Mouse (Mus musculus) hindbrain, embryonic 15.5 days (tissue): Measurements from ENCODE around the gene Dock8. TPM values are rescaled to one million over a fixed set of nuclear protein-coding genes. Genes with fewer than 3 reads are reported as not detected.

Source experiments
- ATAC-seq: fragments of 200-750 bp; cut with Nextera tagmentation; 2 replicates; pipeline ENCODE4 v1.8.0; 2017; ENCODE audit warnings: low read depth, moderate number of reproducible peaks, moderate TSS enrichment; ENCODE audit not compliant: low FRiP score
- H3K27ac ChIP-seq: fragments of 300-500 bp; sonication (generic); replicated peaks from 2 replicates; pipeline ENCODE4 v1.5.1; 2015; ENCODE audit warnings: mild to moderate bottlenecking, inconsistent platforms
- H3K27me3 ChIP-seq: fragments of 300-500 bp; sonication (generic); 2 replicates; pipeline ENCODE4 v1.6.1; 2015; ENCODE audit warnings: control low read depth, inconsistent platforms
- H3K36me3 ChIP-seq: fragments of 300-500 bp; sonication (generic); 2 replicates; pipeline ENCODE4 v1.6.1; 2015; ENCODE audit warnings: control low read depth, inconsistent platforms
- H3K4me1 ChIP-seq: fragments of 300-500 bp; sonication (generic); replicated peaks from 2 replicates; pipeline ENCODE4 v1.6.1; 2015; ENCODE audit warnings: control low read depth, inconsistent platforms
- H3K4me2 ChIP-seq: fragments of 300-500 bp; sonication (generic); 2 replicates; pipeline ENCODE4 v1.6.1; 2015; ENCODE audit warnings: moderate library complexity, mild to moderate bottlenecking, inconsistent platforms
- H3K4me3 ChIP-seq: fragments of 300-500 bp; sonication (generic); 2 replicates; pipeline ENCODE4 v1.5.1; 2015; ENCODE audit warnings: mild to moderate bottlenecking, inconsistent platforms
- H3K9ac ChIP-seq: fragments of 300-500 bp; sonication (generic); 2 replicates; pipeline ENCODE4 v1.6.1; 2015; ENCODE audit warnings: inconsistent platforms
- H3K9me3 ChIP-seq: fragments of 300-500 bp; sonication (generic); 2 replicates; pipeline ENCODE4 v1.6.1; 2016; ENCODE audit warnings: control low read depth, inconsistent platforms
- WGBS: fragments of 180-500 bp; shearing (Covaris S2); methylation state at CpG from one replicate; pipeline ENCODE4 v1.1.7; 2015; 5-methylcytosine and 5-hydroxymethylcytosine counted together
- polyA plus RNA-seq: library from polyadenylated mRNA; unstranded; fragments of >200 nt; fragmentation: Nextera tagmentation; extraction: Ambion mirVana; gene quantifications from 2 replicates; pipeline ENCODE4 v1.2.1, GENCODE M21; 2015

Gene Dock8
- polyA plus RNA-seq = 0.67 and 0.88 TPM in 2 replicates

DNA sequence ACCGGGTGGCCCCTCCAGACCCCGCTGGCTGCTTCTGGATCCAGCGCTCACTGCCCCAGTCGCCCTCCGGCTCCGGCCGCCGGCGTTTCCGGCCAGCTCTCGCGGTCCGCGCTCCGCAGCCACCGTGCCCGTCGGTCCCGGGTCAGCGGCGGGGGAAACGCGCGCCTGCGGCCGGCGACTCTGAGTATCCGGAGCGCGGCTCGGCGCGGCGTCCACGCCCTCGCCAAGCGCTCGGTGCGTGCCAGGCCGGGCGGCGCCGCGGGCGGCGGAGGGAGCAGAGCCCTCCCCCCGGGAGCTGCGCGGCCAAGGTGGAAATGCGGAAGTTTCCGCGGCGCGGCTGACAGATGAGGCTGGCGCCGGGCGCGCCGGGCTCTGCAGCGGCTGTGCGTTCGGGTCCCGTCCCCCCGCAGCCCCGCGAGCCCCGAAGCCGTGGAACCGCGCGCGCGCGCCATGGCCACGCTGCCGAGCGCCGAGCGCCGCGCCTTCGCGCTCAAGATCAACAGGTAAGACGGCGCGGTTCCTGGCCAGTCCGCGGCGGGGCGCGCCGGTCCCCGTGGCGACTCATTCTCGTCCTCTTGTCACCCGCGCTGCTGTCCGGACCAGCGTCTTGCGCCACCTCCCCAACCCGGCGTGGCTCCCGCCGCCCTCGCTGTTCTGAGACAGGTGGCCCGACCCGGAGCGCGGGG, at the start of gene Dock8:
Gene Dock8 (plus strand): TSS at position 334 of the 686 bp plus-strand sequence.
- Histone ChIP-seq H3K4me2 (peak within 1 kb of the TSS; percentile 98), H3K36me3 (no peaks in the 10 kb centered on the region), H3K27me3 (peaks cover 48% of the 10 kb centered on the region), H3K27ac (no peak within 1 kb of the TSS), H3K9ac (peak within 1 kb of the TSS; percentile 31; the same call in 1 of the 2 replicates), H3K4me3 (peak within 1 kb of the TSS; percentile 57), H3K9me3 (no peaks in the 10 kb centered on the region), H3K4me1 (peaks cover 10% of the 10 kb centered on the region)
- under 1% methylated on average over 106 of the region's 109 CpGs for WGBS
- peak; percentile 42 for ATAC-seq

DNA sequence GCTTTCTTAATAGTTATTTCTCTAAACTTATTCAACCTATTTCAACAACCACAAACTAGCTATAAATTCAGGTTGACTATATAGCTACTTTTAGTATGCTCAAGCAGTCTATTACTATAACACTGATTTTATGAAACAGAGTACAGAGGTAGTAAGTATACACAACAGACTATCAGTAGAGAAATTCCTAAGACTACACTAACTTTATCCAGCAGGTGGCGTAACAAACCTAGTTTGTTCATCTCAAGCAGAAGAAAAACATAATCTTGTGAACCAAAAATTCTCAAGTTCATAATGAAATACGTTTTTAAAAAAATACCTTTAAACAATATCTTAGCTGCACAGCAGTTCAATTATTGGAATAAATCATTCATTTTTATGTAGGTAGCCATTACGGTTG, 40.8 kb upstream of the Dock8 start:
- Histone ChIP-seq H3K36me3 (0 out of 2 replicates have a peak, but pooled peaks cover 13% of the 10 kb centered on the region), H3K27me3 (no peaks in the 10 kb centered on the region), H3K9me3 (no peaks in the 10 kb centered on the region), H3K27ac (no peak overlapping the region), H3K4me2 (no peak overlapping the region), H3K4me1 (peaks cover 12% of the 10 kb centered on the region), H3K4me3 (no peak overlapping the region), H3K9ac (no peak overlapping the region)
- ATAC-seq = no peak
- WGBS = 38% methylated on average over 3 of the region's 3 CpGs

DNA sequence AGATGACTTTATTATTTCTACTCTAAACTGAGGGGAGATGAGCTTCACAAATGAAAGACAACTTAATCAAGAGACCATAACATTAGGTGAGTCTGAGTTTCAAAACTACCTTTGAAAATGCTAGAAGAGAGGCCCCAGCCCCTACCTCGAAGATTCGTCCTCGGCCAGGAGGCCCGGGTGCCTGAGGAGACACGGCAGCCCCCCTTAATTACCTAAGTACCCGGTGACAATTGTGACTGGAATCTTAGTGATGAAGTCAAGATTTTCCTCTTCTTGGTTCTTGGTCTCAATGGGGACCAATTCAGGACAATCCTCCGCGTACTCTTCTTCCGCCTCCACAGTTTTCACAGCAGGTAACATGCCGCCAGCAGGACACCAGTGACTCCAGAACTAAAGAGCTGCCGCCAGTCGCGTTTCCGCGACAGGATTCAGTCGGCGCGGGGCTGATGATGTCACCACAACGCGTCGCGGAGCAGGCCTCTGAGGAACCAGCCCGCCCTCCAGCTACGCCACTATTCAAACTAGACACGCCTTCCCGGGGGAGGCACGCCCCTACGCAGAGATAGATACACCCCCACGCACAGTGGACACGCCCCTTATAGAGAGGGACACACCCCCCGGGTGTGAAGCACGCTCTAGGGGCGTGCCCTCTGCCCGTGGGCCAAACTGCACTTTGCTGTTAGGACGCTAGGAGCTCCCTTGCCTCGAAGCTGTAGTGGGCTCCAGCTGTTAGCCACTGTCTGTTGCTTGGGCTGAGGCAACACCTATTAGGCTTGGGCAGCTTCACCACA, 38.0 kb upstream of the Dock8 start, which contains the start of gene Cbwd1:
Gene Cbwd1 (minus strand): TSS at position 439 of the 791 bp plus-strand sequence.
- WGBS = under 1% methylated on average over 36 of the region's 36 CpGs
- Histone ChIP-seq H3K9me3 (no peaks in the 10 kb centered on the region), H3K36me3 (0 out of 2 replicates have a peak, but pooled peaks cover under 1% of the 10 kb centered on the region), H3K4me2 (peak within 1 kb of the TSS; percentile 73), H3K9ac (peak within 1 kb of the TSS; percentile 50), H3K4me3 (peak within 1 kb of the TSS; percentile 58), H3K27me3 (no peaks in the 10 kb centered on the region), H3K4me1 (peaks cover 12% of the 10 kb centered on the region), H3K27ac (peak within 1 kb of the TSS; percentile 23; the same call in 1 of the 2 replicates)
- peak; percentile 100 for ATAC-seq

DNA sequence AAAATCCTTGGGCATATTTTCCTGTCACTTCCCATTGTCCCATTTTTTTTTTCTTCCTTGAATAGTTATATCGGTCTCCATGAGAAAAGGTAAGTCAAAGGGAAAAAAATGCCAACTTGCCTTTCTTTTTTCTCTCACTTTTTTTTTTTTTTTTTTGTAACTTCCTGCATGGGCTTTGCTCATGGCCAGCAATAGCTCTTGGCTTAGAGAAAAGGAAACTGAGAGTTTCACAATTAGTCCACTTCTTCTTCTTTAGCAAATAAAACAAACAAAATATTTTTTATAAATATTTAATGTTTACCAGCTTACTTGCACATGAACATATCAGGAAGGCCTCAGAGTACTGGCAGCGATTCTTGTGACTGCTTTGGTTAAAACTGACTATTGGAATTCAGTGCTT, 33.1 kb upstream of the Dock8 start:
- Histone ChIP-seq H3K36me3 (no peaks in the 10 kb centered on the region), H3K27me3 (no peaks in the 10 kb centered on the region), H3K9ac (no peak overlapping the region), H3K4me3 (no peak overlapping the region), H3K4me1 (no peaks in the 10 kb centered on the region), H3K9me3 (no peaks in the 10 kb centered on the region), H3K27ac (no peak overlapping the region), H3K4me2 (no peak overlapping the region)
- ATAC-seq = no peak
- 89% methylated on average over 2 of the region's 2 CpGs for WGBS

DNA sequence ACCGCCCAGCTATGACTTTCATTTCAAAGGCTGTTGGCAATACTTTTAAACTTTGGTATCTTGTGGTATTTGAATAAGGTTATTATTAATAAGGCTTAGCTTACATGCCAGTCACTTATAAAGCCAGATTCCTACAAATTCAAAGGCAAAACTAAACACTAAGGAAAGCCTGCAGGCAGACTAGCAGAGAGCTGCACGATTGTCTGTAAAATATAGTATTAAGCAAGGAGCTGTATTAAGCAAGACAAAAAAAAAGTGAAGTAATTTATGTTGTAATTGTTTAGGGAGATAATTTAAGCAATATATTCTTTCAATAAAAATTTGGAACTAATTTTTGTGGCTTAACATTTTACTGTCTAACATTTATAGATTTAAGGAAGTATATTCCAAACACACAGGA, 32.4 kb upstream of the Dock8 start:
- 88% methylated on average over 2 of the region's 2 CpGs for WGBS
- Histone ChIP-seq H3K27me3 (no peaks in the 10 kb centered on the region), H3K4me1 (no peaks in the 10 kb centered on the region), H3K27ac (no peak overlapping the region), H3K4me3 (no peak overlapping the region), H3K4me2 (no peak overlapping the region), H3K9ac (no peak overlapping the region), H3K36me3 (no peaks in the 10 kb centered on the region), H3K9me3 (no peaks in the 10 kb centered on the region)
- ATAC-seq = no peak

DNA sequence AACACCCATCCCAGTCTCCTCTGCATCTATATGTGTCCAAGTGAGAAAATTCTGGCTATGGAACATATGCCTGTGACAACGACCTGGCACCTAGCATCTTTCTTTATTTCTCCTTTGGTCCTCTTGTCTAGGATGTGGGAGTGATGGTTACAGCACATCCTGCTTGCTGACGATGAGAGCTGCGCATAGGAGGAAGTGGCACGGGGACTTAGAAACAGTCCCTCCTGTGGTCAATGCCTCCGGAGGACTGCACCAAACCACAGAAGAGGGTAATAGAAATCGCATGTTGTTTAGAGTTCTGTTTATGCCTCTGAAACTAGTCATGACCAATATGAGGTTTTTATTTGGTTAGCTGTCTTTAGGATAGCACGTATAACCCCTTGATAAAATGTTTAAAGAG, 28.0 kb upstream of the Dock8 start:
- no peaks in the 10 kb centered on the region for H3K27me3 ChIP-seq
- H3K4me3 ChIP-seq = no peak overlapping the region
- 88% methylated on average over 7 of the region's 7 CpGs for WGBS
- no peak overlapping the region for H3K9ac ChIP-seq
- ATAC-seq = no peak
- no peaks in the 10 kb centered on the region for H3K36me3 ChIP-seq
- H3K4me1 ChIP-seq = no peaks in the 10 kb centered on the region
- no peaks in the 10 kb centered on the region for H3K9me3 ChIP-seq
- no peak overlapping the region for H3K27ac ChIP-seq
- no peak overlapping the region for H3K4me2 ChIP-seq

DNA sequence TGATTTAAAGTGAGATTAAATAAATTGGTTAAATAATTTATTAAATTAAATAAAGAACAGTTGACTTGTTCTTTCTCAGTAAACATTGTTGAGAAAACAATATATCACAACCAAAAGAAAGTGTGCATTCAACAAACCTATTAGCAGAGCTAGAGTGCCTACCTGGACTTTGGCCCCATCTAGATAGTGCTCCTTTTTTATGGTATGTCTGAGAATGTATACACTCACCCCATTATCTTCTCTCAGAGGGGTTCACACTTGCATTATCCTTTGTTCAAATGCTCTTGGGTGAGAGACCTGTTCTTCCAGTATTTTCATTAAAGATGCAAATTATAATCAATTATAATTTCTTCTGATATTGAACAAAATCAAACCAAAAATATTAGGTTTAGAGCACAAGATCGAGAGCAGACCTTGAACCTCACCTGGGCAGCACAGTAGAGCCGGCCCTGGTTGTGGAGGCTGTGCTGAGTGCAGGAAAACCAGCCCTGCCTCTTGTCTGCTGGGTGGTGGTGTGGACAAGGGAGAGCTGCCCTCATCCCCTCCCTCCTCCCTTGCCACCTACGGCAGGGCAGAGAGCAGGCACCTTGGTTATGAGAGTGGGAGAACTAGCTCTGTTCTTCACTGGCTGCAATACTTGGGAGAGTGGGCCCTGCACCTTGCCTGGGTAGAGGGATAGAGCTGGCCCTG, 26.5 kb upstream of the Dock8 start:
- no peaks in the 10 kb centered on the region for H3K9me3 ChIP-seq
- H3K27ac ChIP-seq = no peak overlapping the region
- H3K36me3 ChIP-seq = no peaks in the 10 kb centered on the region
- no peaks in the 10 kb centered on the region for H3K27me3 ChIP-seq
- no peak overlapping the region for H3K4me2 ChIP-seq
- ATAC-seq = no peak
- 85% methylated on average over 3 of the region's 3 CpGs for WGBS
- H3K9ac ChIP-seq = no peak overlapping the region
- H3K4me1 ChIP-seq = no peaks in the 10 kb centered on the region
- no peak overlapping the region for H3K4me3 ChIP-seq

DNA sequence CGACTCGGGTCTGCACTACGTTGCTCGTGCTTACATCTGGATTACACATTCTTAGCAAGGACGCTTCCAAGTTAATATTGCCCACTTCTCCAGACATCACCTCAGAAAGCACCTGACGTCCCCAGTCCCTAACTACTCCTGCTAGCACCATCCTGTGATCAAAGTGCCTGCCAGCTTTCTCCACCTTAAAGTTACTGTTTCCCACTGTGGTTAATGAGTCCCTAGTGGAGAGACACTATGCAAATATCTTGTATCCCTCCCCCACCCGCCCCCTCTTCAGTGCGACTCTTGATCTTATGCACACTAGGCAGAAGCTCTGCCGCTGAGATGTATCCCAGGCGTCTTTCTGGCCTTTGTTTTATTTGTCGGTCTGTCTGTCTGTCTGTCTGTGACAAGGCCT, 21.3 kb upstream of the Dock8 start:
- ATAC-seq = no peak
- Histone ChIP-seq H3K9me3 (no peaks in the 10 kb centered on the region), H3K27me3 (no peaks in the 10 kb centered on the region), H3K4me2 (no peak overlapping the region), H3K4me3 (no peak overlapping the region), H3K27ac (no peak overlapping the region), H3K4me1 (no peaks in the 10 kb centered on the region), H3K36me3 (no peaks in the 10 kb centered on the region), H3K9ac (no peak overlapping the region)
- WGBS = 73% methylated on average over 11 of the region's 11 CpGs

DNA sequence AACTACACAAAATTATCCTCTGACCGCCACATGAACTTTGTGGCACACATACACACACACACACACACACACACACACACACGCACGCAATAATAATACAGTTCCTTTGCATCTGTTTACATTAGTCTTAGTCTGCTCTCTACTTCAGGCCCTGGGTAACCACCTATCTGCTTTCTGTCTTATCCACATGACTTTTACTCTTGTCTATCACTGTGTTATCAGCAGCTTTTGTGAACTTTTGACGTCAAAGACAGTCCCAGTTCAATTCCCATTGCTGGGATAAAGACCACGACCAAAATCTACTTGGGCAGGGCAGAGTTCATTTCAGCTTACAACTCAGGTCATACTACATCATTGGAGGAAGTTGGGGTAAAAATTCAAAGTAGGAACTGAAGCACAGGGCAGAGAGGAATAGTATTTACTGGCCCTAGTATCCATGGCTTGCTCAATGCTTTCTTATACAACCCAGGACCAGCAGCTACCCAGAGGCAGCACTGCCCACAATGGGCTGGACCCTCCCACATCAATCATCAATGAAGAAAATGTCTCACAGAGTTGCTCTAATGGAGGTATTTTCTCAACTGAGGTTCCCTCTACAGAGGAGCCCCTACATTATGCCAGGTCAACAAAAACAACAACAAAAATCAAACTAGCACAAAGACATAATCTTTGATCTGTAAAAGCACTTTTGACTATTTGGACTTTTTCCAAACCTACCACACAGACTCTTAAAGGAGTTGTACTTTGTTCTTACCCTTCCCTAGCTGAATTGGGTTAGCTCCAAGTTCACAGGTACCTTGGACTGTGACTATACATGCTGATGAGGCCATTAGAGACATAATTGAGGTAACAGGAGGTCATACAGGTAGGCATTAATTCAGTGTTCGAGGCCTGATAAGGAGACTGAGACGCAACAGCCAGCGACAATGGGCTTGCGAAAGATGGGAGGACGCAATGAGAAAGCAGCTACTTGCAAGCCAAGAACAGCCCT, 20.2 kb upstream of the Dock8 start:
- ATAC-seq = no peak

DNA sequence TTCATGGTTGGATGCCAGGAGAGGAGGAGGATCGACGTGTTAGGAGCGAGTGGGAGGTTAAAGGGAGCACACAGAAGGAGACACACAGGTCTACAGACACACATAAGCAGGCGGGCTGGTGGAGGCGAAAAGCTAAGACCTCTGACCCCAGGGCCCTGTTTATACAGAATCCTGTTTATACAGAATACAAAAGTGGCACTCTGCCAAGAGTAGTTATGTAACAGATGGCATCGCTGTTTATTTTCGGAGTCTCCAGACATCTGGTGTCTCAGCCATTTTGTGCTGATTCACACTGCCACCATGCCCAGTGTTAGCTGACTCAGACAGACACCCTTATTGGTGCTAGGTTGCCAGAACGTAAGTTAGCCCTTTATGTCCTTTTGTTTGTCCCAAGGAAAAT, 18.0 kb upstream of the Dock8 start:
- H3K9ac ChIP-seq = no peak overlapping the region
- H3K4me3 ChIP-seq = no peak overlapping the region
- no peaks in the 10 kb centered on the region for H3K27me3 ChIP-seq
- H3K4me2 ChIP-seq = no peak overlapping the region
- H3K36me3 ChIP-seq = no peaks in the 10 kb centered on the region
- H3K4me1 ChIP-seq = no peaks in the 10 kb centered on the region
- no peak overlapping the region for H3K27ac ChIP-seq
- ATAC-seq = peak; percentile 68
- WGBS = 38% methylated on average over 8 of the region's 8 CpGs
- H3K9me3 ChIP-seq = no peaks in the 10 kb centered on the region

More for the DNA sequence above, 20.2 kb upstream of the Dock8 start:
- 90% methylated on average over 10 of the region's 10 CpGs for WGBS
- Histone ChIP-seq H3K4me3 (no peak overlapping the region), H3K9me3 (no peaks in the 10 kb centered on the region), H3K36me3 (no peaks in the 10 kb centered on the region), H3K27ac (no peak overlapping the region), H3K4me2 (no peak overlapping the region), H3K9ac (no peak overlapping the region), H3K27me3 (no peaks in the 10 kb centered on the region), H3K4me1 (no peaks in the 10 kb centered on the region)

DNA sequence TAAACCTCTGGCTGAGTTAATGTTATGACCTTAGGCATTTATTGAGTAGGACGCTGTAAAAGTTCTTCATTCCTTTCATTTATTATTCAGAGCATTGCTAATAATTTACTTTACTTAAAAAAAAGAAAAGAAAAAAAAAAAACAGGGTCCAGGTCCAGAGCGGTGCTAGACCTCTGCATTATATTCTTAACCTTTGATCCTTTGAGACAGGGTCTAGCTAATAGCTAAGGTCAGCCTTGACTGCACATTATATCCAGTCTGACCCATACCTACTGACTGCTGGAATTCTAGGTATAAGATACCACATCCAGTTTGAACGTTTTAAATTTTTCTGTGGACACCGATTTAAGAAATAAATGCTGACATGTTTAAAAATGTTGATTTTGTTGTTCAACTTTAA, 16.3 kb upstream of the Dock8 start:
- H3K4me1 ChIP-seq = no peaks in the 10 kb centered on the region
- H3K9ac ChIP-seq = no peak overlapping the region
- no peaks in the 10 kb centered on the region for H3K27me3 ChIP-seq
- no peak for ATAC-seq
- H3K9me3 ChIP-seq = no peaks in the 10 kb centered on the region
- H3K4me2 ChIP-seq = no peak overlapping the region
- no peaks in the 10 kb centered on the region for H3K36me3 ChIP-seq
- H3K27ac ChIP-seq = no peak overlapping the region
- WGBS = 85% methylated on average over 4 of the region's 4 CpGs
- H3K4me3 ChIP-seq = no peak overlapping the region
